Mouse (Mus musculus): ENCODE data around the gene Efna3.

GRCm38 (mm10) chr3:89341794-89342193 is 19.0 kb upstream of the Efna3 start:
- no peak for TF ChIP-seq CTCF (IDR thresholded peaks at IDR 0.05)
- TF ChIP-seq EP300 (IDR thresholded peaks at IDR 0.05), result no peak

All from lung, postnatal 0 days (tissue).